Mouse (Mus musculus): ENCODE data around the gene Ice1. TPM values are rescaled to one million over a fixed set of nuclear protein-coding genes. Genes with fewer than 3 reads are reported as not detected.
A peak's percentile ranks its signal among the peaks of the same experiment; 100 is the strongest.

Gene Ice1
- polyA plus RNA-seq, 1 experiment from 2014 or later: 16.0 TPM

GRCm38 (mm10) chr13:70656329-70656728 lies 18.9 kb upstream of the Ice1 start:
- Histone ChIP-seq H3K36me3 (no peaks in the 10 kb centered on the region), H3K4me3 (replicated peaks) (no peak overlapping the region), H3K4me2 (replicated peaks) (no peak overlapping the region), H3K27ac (replicated peaks) (no peak overlapping the region), H3K27me3 (no peaks in the 10 kb centered on the region), H3K9ac (no peak overlapping the region), H3K4me1 (peaks cover 5% of the 10 kb centered on the region; the same call in 1 of the 2 replicates), H3K9me3 (replicated peaks) (no peaks in the 10 kb centered on the region)
- WGBS: 78% methylated on average over 8 of the region's 8 CpGs
- no peak for ATAC-seq (ENCODE audit: insufficient number of reproducible peaks, low FRiP score, low TSS enrichment, low read depth)

GRCm38 (mm10) chr13:70655570-70655969 lies 18.1 kb upstream of the Ice1 start:
- H3K4me2 ChIP-seq (replicated peaks): no peak overlapping the region
- H3K27ac ChIP-seq (replicated peaks): no peak overlapping the region
- H3K9ac ChIP-seq: no peak overlapping the region
- H3K9me3 ChIP-seq (replicated peaks): no peaks in the 10 kb centered on the region
- H3K4me3 ChIP-seq (replicated peaks): no peak overlapping the region
- WGBS: 43% methylated on average over 12 of the region's 12 CpGs
- ATAC-seq (ENCODE audit: insufficient number of reproducible peaks, low FRiP score, low TSS enrichment, low read depth): no peak
- no peaks in the 10 kb centered on the region for H3K36me3 ChIP-seq
- H3K4me1 ChIP-seq: peaks cover 5% of the 10 kb centered on the region; the same call in 1 of the 2 replicates
- H3K27me3 ChIP-seq: no peaks in the 10 kb centered on the region

- Histone ChIP-seq H3K9ac (no peak overlapping the region), H3K4me2 (replicated peaks) (no peak overlapping the region), H3K9me3 (replicated peaks) (no peaks in the 10 kb centered on the region), H3K27me3 (no peaks in the 10 kb centered on the region), H3K36me3 (no peaks in the 10 kb centered on the region), H3K4me1 (peaks cover 5% of the 10 kb centered on the region; the same call in 1 of the 2 replicates), H3K27ac (replicated peaks) (peak overlapping the region; percentile 22; the same call in 1 of the 2 replicates), H3K4me3 (replicated peaks) (no peak overlapping the region)
- 0 out of 2 replicates have a peak, but pooled peaks have one; percentile 39 for ATAC-seq (ENCODE audit: insufficient number of reproducible peaks, low FRiP score, low TSS enrichment, low read depth)
- WGBS: 39% methylated on average over 5 of the region's 5 CpGs
Observed at GRCm38 (mm10) chr13:70654091-70654770, 16.8 kb upstream of the Ice1 start.

- Histone ChIP-seq H3K27me3 (no peaks in the 10 kb centered on the region), H3K4me3 (replicated peaks) (no peak overlapping the region), H3K36me3 (no peaks in the 10 kb centered on the region), H3K4me2 (replicated peaks) (no peak overlapping the region), H3K4me1 (peaks cover 5% of the 10 kb centered on the region; the same call in 1 of the 2 replicates), H3K9me3 (replicated peaks) (no peaks in the 10 kb centered on the region), H3K9ac (no peak overlapping the region), H3K27ac (replicated peaks) (no peak overlapping the region)
- WGBS: 76% methylated on average over 2 of the region's 2 CpGs
- no peak for ATAC-seq (ENCODE audit: insufficient number of reproducible peaks, low FRiP score, low TSS enrichment, low read depth)
Observed at GRCm38 (mm10) chr13:70653457-70653856, 16.0 kb upstream of the Ice1 start.

GRCm38 (mm10) chr13:70650011-70650436 lies 12.6 kb upstream of the Ice1 start:
- WGBS: 48% methylated on average over 3 of the region's 3 CpGs

GRCm38 (mm10) chr13:70645968-70646505 lies 8.6 kb upstream of the Ice1 start:
- 67% methylated on average over 10 of the region's 10 CpGs for WGBS
- ATAC-seq (ENCODE audit: insufficient number of reproducible peaks, low FRiP score, low TSS enrichment, low read depth): no peak
- H3K36me3 ChIP-seq: no peaks in the 10 kb centered on the region
- H3K4me2 ChIP-seq (replicated peaks): no peak overlapping the region
- no peak overlapping the region for H3K9ac ChIP-seq
- H3K27me3 ChIP-seq: no peaks in the 10 kb centered on the region; the same call in 1 of the 2 replicates
- no peaks in the 10 kb centered on the region for H3K4me1 ChIP-seq
- no peak overlapping the region for H3K4me3 ChIP-seq (replicated peaks)
- no peak overlapping the region for H3K27ac ChIP-seq (replicated peaks)
- H3K9me3 ChIP-seq (replicated peaks): no peaks in the 10 kb centered on the region

More at GRCm38 (mm10) chr13:70650011-70650436, 12.6 kb upstream of the Ice1 start:
- no peak for ATAC-seq (ENCODE audit: insufficient number of reproducible peaks, low FRiP score, low TSS enrichment, low read depth)
- H3K4me2 ChIP-seq (replicated peaks): no peak overlapping the region
- peaks cover 5% of the 10 kb centered on the region; the same call in 1 of the 2 replicates for H3K4me1 ChIP-seq
- H3K9me3 ChIP-seq (replicated peaks): no peaks in the 10 kb centered on the region
- no peaks in the 10 kb centered on the region for H3K27me3 ChIP-seq
- no peak overlapping the region for H3K4me3 ChIP-seq (replicated peaks)
- H3K27ac ChIP-seq (replicated peaks): no peak overlapping the region
- no peak overlapping the region for H3K9ac ChIP-seq
- no peaks in the 10 kb centered on the region for H3K36me3 ChIP-seq

- WGBS: 44% methylated on average over 3 of the region's 3 CpGs
- H3K4me1 ChIP-seq: no peaks in the 10 kb centered on the region
- H3K27me3 ChIP-seq: no peaks in the 10 kb centered on the region; the same call in 1 of the 2 replicates
- no peak overlapping the region for H3K9ac ChIP-seq
- no peak overlapping the region for H3K27ac ChIP-seq (replicated peaks)
- H3K9me3 ChIP-seq (replicated peaks): no peaks in the 10 kb centered on the region
- no peak overlapping the region for H3K4me3 ChIP-seq (replicated peaks)
- no peaks in the 10 kb centered on the region for H3K36me3 ChIP-seq
- no peak for ATAC-seq (ENCODE audit: insufficient number of reproducible peaks, low FRiP score, low TSS enrichment, low read depth)
- H3K4me2 ChIP-seq (replicated peaks): no peak overlapping the region
Observed at GRCm38 (mm10) chr13:70644083-70644462, 6.6 kb upstream of the Ice1 start.

GRCm38 (mm10) chr13:70643408-70644082 lies 6.1 kb upstream of the Ice1 start:
- Histone ChIP-seq H3K9ac (no peak overlapping the region), H3K9me3 (replicated peaks) (no peaks in the 10 kb centered on the region), H3K27me3 (no peaks in the 10 kb centered on the region; the same call in 1 of the 2 replicates), H3K27ac (replicated peaks) (no peak overlapping the region), H3K4me2 (replicated peaks) (no peak overlapping the region), H3K4me3 (replicated peaks) (no peak overlapping the region), H3K4me1 (peaks cover 1% of the 10 kb centered on the region; the same call in 1 of the 2 replicates), H3K36me3 (no peaks in the 10 kb centered on the region)
- no peak for ATAC-seq (ENCODE audit: insufficient number of reproducible peaks, low FRiP score, low TSS enrichment, low read depth)
- WGBS: 17% methylated on average over 10 of the region's 10 CpGs

- peaks cover 4% of the 10 kb centered on the region; the same call in 1 of the 2 replicates for H3K4me1 ChIP-seq
- H3K4me3 ChIP-seq (replicated peaks): no peak overlapping the region
- H3K9ac ChIP-seq: no peak overlapping the region
- ATAC-seq (ENCODE audit: insufficient number of reproducible peaks, low FRiP score, low TSS enrichment, low read depth): no peak
- H3K9me3 ChIP-seq (replicated peaks): no peaks in the 10 kb centered on the region
- H3K4me2 ChIP-seq (replicated peaks): no peak overlapping the region
- no peaks in the 10 kb centered on the region for H3K36me3 ChIP-seq
- no peaks in the 10 kb centered on the region; the same call in 1 of the 2 replicates for H3K27me3 ChIP-seq
- WGBS: 74% methylated on average over 4 of the region's 4 CpGs
- no peak overlapping the region for H3K27ac ChIP-seq (replicated peaks)
Observed at GRCm38 (mm10) chr13:70641941-70642340, 4.5 kb upstream of the Ice1 start.

- no peak for ATAC-seq (ENCODE audit: insufficient number of reproducible peaks, low FRiP score, low TSS enrichment, low read depth)
- no peak overlapping the region for H3K27ac ChIP-seq (replicated peaks)
- no peaks in the 10 kb centered on the region; the same call in 1 of the 2 replicates for H3K27me3 ChIP-seq
- 65% methylated on average over 5 of the region's 5 CpGs for WGBS
- H3K4me2 ChIP-seq (replicated peaks): no peak overlapping the region
- H3K36me3 ChIP-seq: no peaks in the 10 kb centered on the region
- H3K9me3 ChIP-seq (replicated peaks): no peaks in the 10 kb centered on the region
- no peak overlapping the region for H3K4me3 ChIP-seq (replicated peaks)
- peaks cover 9% of the 10 kb centered on the region for H3K4me1 ChIP-seq
- no peak overlapping the region for H3K9ac ChIP-seq
Observed at GRCm38 (mm10) chr13:70641381-70641780, 3.9 kb upstream of the Ice1 start.

- Histone ChIP-seq H3K9me3 (replicated peaks) (no peaks in the 10 kb centered on the region), H3K9ac (no peak overlapping the region), H3K27ac (replicated peaks) (no peak overlapping the region), H3K4me3 (replicated peaks) (no peak overlapping the region), H3K36me3 (no peaks in the 10 kb centered on the region), H3K27me3 (no peaks in the 10 kb centered on the region; the same call in 1 of the 2 replicates), H3K4me2 (replicated peaks) (no peak overlapping the region), H3K4me1 (peaks cover 20% of the 10 kb centered on the region)
- 76% methylated on average over 3 of the region's 3 CpGs for WGBS
- no peak for ATAC-seq (ENCODE audit: insufficient number of reproducible peaks, low FRiP score, low TSS enrichment, low read depth)
Observed at GRCm38 (mm10) chr13:70639639-70640038, 2.2 kb upstream of the Ice1 start.
